Mouse (Mus musculus) urinary bladder, postnatal 36 days (tissue): ENCODE data around the gene Fam184a.

ENCODE experiments used
- DNase-seq, 2 experiments: peaks; one replicate each; pipeline ENCODE4 v3.0.0; 2022; ENCODE audit warnings: low spot score in 2 of 2, mixed read lengths in 1 of 2

Gene Fam184a

GRCm38 (mm10) chr10:53750955-53751652, at the start of gene Fam184a:
Gene Fam184a, minus strand, starts transcription at chr10:53751123.
- DNase-seq = peak; percentile 13 to 63

- DNase-seq = no peak
These were observed 45.3 kb upstream of the Fam184a start for GRCm38 (mm10) chr10:53796258-53796581.

- no peak for DNase-seq
These were observed 44.8 kb upstream of the Fam184a start for GRCm38 (mm10) chr10:53795567-53796257.

- no peak for DNase-seq
These were observed 40.4 kb upstream of the Fam184a start for GRCm38 (mm10) chr10:53791281-53791680.

- DNase-seq = no peak
These were observed 25.7 kb upstream of the Fam184a start for GRCm38 (mm10) chr10:53776591-53776990.

GRCm38 (mm10) chr10:53772708-53773107, 21.8 kb upstream of the Fam184a start:
- DNase-seq = no peak

- no peak for DNase-seq
These were observed 20.6 kb upstream of the Fam184a start for GRCm38 (mm10) chr10:53771480-53771879.

GRCm38 (mm10) chr10:53768745-53769144, 17.8 kb upstream of the Fam184a start:
- no peak for DNase-seq

GRCm38 (mm10) chr10:53765471-53765870, 14.5 kb upstream of the Fam184a start:
- no peak for DNase-seq

GRCm38 (mm10) chr10:53752723-53753122, 1.8 kb upstream of the Fam184a start:
- no peak for DNase-seq

- DNase-seq = no peak
These were observed 508 bp downstream of the Fam184a start for GRCm38 (mm10) chr10:53750275-53750954.

GRCm38 (mm10) chr10:53746039-53746438, 4.9 kb downstream of the Fam184a start:
- no peak for DNase-seq

- DNase-seq = no peak
These were observed 8.0 kb downstream of the Fam184a start for GRCm38 (mm10) chr10:53742961-53743360.

- no peak for DNase-seq
These were observed 10.9 kb downstream of the Fam184a start for GRCm38 (mm10) chr10:53740014-53740413.

GRCm38 (mm10) chr10:53738842-53739241, 12.1 kb downstream of the Fam184a start:
- no peak for DNase-seq

- no peak for DNase-seq
These were observed 15.6 kb downstream of the Fam184a start for GRCm38 (mm10) chr10:53735201-53735865.

- DNase-seq = no peak
These were observed 18.6 kb downstream of the Fam184a start for GRCm38 (mm10) chr10:53732324-53732723.

GRCm38 (mm10) chr10:53728883-53729282, 22.0 kb downstream of the Fam184a start:
- no peak for DNase-seq

- DNase-seq = no peak
These were observed 25.6 kb downstream of the Fam184a start for GRCm38 (mm10) chr10:53725301-53725700.

GRCm38 (mm10) chr10:53704516-53704915, 46.4 kb downstream of the Fam184a start:
- DNase-seq = no peak

GRCm38 (mm10) chr10:53698531-53698930, 52.4 kb downstream of the Fam184a start:
- DNase-seq = no peak

GRCm38 (mm10) chr10:53694757-53695156, 56.2 kb downstream of the Fam184a start:
- no peak for DNase-seq
